Mouse (Mus musculus) kidney, adult 8-10 months (tissue): ENCODE results near the gene Gnat1.

Source experiments
- DNase-seq, 2 experiments: peaks; one replicate each; pipeline ENCODE4 v3.0.0; 2022

Gene Gnat1

GRCm38 (mm10) chr9:107625351-107626128, 54.0 kb downstream of the Gnat1 start:
- DNase-seq: no peak

GRCm38 (mm10) chr9:107624951-107625350, 54.6 kb downstream of the Gnat1 start:
- no peak for DNase-seq

GRCm38 (mm10) chr9:107624539-107624938, 55.0 kb downstream of the Gnat1 start:
- no peak for DNase-seq
